Mouse (Mus musculus): Measurements from ENCODE around the gene Sstr3.

Sstr3 gene

DNA sequence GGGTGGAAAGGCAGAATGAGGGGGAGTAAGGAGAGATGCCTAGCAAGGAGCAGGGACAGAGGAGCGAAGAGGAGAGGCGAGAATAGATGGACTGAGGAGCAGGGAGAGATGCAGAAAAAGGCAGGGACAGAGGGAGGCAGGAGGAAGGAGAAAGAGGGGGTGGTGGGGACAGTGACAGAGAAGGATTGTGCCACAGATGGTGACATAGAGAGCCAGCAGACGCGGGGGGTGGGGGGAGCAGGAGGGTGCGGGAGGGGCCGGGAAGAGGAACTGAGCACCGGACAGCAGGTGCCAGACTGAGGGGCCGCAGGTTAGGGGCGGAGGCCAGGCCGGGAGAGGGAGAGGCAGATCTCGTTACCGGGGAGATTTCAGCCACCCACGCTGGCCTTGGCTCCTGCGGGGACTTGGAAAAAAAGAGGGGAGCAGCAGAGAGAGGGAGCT, at the start of gene Sstr3:
Gene Sstr3 (minus strand): TSS at position 125 of the 441 bp plus-strand sequence.
- DNase-seq, result no peak

- no peak for DNase-seq
These were observed 49.5 kb upstream of the Sstr3 start for GRCm38 (mm10) chr15:78593896-78594425.

GRCm38 (mm10) chr15:78592452-78592968, 48.0 kb upstream of the Sstr3 start:
- no peak for DNase-seq

DNA sequence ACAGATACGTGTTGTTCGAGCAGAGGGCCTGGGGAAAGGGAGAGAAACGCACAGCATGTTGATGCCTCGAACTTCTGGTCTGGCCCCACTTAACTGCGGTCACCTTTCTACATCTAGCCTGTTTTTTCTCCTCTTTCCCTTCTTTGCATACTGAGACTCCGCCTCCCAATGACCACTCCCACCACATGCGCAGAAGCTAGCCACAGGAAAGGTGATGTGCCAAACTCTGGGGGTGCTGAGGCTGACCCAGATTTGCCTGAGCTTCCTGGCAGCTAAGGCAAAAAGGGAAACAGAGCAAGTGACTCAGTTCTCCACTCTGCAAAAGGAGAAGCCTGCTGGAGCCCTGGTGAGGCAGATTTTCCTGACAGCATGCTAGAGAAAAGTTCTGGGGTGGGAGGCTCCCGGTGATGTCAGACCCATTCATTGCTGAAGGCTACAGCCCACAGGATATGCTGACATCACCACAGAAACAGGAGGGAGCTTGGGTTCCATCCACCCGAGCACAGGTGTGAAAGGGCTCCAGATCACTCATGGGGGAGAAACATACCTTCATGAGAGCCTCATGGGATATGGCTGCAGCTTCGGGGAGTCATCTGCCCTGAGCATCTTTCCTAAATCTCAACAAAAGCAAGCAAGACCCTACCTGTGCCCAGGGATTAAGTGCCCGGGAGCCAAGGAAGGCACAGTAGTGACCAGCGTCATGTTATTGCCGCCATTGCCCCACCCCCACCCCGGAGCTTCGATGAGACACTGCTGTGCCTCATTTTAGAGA, 47.4 kb upstream of the Sstr3 start:
- DNase-seq, result no peak

GRCm38 (mm10) chr15:78590785-78591184, 46.3 kb upstream of the Sstr3 start:
- no peak for DNase-seq

GRCm38 (mm10) chr15:78589936-78590335, 45.5 kb upstream of the Sstr3 start:
- DNase-seq, result no peak

DNA sequence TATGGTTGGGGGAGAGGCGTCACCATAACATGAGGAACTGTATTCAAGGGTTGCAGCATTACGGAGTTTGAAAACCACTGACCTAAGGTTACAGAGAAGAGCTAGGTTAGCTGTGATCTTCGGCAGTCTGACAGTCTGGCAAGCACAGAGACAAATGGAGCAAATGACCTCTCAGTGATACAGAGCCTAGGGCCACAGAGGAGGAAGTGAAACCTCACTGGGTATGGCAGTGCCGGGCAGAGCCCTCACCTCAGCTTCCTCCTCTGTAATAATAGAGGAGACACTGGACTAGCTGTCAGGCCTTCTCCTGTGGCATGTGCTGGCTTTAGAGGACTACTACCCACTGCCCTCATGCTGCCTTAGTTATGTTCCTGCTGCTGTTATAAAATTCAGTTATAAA, 44.4 kb upstream of the Sstr3 start:
- no peak for DNase-seq

DNA sequence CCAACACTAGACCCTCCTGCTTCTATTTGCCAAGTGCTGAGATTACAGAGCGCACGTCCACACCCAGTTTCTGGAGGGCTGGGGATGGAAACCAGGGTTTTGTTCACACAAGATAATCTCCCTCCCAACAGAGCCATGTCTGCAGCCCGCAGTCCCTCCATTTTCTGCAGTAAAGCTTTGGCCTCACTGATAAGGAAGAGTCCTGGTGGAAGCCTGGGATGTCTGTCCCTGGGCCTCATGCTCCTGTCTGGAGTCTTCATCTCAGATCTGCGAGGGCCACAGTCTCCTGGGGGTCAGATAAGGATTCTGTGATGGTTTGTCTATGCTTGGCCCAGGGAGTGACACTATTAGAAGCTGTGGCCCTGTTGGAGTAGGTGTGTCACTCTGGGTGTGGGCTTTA, 43.6 kb upstream of the Sstr3 start:
- no peak for DNase-seq

DNA sequence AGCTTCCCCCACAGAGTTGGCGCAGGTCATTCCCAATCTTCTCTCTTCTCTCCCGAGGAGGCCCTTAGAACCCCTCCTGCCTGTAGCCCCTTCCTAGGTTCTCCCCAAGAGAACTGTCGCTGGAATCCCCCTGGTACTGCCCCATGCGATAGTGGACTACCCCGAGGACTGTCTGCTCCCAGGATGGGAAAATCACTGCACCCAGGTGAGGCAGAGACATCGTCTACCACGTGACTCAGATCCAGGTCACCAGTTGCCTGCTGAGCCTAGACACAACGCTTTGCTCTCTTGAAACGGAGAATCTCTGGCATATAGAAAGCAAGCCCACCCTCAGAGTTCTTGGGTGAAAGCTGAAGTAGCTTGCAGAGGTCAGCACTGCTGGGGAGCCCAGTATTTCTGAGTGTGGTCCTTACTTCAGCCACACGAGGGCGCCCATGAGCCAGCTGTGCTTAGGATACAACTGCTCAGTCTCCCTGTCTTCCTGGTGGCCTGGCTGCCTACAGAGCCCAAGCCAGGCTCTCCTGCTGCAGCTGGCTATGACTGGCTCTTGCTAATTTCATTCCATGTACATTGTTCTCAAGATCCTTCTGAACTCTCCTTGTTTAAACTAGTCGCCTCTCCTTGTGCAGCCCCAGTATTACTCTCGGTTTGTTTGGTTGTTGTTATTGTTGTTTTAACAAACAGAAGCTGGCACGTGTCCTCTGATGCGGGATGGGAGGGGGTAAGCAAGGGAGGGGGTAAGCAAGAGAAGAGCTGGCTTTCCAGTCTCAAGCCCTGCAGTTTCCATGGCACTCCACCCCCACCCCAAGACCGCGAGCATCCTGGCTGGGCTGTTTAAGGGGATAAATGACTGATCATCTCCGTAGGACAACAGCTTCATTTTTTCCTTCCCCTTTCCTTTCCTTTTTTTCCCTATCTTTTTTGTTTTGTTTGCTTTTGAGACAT, 42.8 kb upstream of the Sstr3 start:
- DNase-seq, result peak; percentile 89

GRCm38 (mm10) chr15:78585404-78585803, 40.9 kb upstream of the Sstr3 start:
- no peak for DNase-seq

GRCm38 (mm10) chr15:78583352-78583751, 38.9 kb upstream of the Sstr3 start:
- DNase-seq, result no peak

DNA sequence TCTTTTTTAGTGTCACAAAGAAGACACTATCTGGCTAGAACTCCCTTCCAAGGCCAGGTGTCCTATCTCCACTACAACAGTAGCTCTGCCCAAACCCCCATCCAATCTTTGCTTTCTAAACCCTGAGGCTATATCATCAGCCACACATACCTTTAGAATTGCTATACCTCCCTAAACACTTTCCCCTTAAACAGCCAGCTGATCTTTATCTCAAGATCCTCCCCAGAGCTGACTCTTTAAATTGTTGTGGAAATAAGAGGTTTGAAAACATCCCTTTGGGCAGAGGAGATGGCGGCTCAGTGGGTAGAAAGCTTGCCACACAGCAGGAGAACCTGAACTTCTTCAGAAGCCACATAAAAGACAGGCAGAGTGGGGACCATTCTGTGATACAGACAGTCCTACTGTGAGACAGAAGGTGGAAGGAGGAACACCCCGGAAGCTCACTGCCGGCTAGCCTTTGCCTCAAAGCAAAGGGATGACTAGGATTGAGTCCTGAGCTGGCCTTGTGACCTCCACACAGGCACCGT, 31.9 kb upstream of the Sstr3 start:
- DNase-seq, result no peak

- DNase-seq, result peak; percentile 32
These were observed 28.3 kb upstream of the Sstr3 start, which contains the start of gene Rac2 for GRCm38 (mm10) chr15:78572658-78573397. Rac2 (minus strand) TSS chr15:78572783.

- no peak for DNase-seq
These were observed 27.8 kb upstream of the Sstr3 start for GRCm38 (mm10) chr15:78572270-78572600.

DNA sequence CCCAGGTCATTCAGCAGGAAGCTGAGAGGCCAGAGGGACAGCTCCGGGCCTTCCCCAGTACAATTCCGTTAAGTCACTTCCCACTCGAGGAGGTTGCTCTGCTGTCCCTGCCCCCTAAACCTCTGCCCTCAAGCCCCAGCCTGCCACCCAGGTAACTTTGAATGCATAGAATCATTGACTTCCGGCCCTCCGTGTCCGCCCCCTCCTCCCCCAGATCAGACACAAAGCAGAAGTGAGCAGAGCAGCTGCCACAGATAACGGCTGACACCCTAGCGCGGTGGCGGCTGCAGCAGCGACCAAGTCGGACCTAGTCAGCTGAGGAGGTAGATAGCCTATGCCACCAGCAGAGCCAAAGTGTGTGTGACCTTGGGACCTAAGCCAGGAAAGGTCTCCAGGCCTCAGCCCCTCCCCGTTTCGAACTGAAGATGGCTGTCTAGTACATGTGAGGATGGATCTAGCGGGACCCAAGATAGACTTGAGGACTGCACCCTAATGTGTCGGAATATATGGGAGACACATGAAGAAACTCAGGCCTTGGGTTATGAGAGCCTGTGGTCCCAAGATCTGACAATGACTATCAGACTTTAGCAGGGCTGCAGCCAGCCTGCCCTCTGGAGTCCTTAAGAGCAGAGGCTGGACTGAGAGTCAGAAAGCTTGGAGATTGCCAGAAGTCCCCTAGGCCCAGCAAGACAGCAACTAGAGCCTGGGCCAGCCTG, 27.2 kb upstream of the Sstr3 start:
- peak; percentile 25 for DNase-seq

GRCm38 (mm10) chr15:78570170-78570569, 25.7 kb upstream of the Sstr3 start:
- no peak for DNase-seq

DNA sequence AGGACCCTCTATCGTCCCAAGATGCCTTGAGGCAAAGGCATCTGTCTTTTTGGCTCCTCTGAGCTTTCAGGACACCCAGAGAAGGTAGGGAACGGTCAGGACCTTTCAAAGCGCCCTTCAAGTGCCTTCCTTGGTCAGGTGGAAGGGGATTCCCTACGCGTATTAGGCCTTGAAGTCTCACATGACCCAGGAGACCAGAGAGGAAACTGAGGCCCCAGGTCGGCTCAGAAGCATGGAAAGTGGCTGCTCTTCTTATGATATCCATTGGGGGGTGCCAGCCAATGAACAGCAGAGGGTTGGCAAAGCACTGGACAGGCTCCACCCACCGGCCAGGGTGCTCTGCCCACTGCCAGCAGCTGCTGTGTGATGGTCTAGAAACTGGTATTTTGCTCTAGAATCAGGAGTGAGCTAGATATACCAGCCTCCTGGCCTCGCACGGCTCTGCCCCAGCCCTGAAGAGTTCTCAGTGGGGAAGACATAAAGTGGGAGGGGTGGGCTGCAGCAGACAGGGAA, 23.2 kb upstream of the Sstr3 start:
- DNase-seq, result no peak

GRCm38 (mm10) chr15:78564764-78565435, 20.4 kb upstream of the Sstr3 start:
- no peak for DNase-seq

DNA sequence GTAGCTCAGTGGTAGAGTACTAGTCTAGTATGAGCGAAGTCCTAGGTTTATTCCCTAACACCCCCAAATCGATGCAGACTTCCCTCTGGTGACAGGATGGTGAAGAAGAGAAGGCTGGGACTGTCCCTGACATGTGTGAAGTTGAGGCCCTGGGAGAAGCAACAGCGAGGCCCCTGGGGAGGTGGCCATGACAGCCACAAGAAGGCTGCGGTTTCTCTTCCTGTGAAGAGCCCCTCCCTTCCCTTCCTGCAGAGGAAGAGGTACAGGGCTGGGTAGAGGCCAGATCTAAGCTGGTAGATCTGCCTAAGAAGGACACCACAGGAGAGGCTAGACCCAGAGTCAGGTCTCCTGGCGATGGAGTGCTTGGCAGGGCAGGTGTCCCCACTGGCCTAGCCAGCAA, 19.5 kb upstream of the Sstr3 start:
- no peak for DNase-seq

DNA sequence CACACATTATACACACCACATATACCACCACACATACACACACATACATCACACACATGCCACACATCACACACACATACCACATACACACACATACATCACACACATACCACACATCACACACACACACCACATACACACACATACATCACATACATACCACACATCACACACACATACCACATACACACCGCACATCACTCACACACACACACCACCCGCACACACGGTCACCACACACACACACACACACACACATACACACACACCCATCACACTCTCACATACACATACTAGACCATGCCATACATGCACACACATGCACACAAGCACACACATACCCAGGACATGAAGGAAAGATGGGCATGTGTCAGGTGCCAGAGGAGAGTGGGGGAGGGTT, 18.9 kb upstream of the Sstr3 start:
- no peak for DNase-seq
